Mouse (Mus musculus): ENCODE measurements around the gene Trp53rkb. TPM values are rescaled to one million over a fixed set of nuclear protein-coding genes. Genes with fewer than 3 reads are reported as not detected.

The Trp53rkb gene
- polyA plus RNA-seq (2012; rRNA removed): 1.4 TPM in 2 replicates

GRCm38 (mm10) chr2:166792355-166792754, at the start of gene Trp53rkb:
TSS of gene Trp53rkb (plus strand) at chr2:166792531.

GRCm38 (mm10) chr2:166805250-166806172, 13.2 kb downstream of the Trp53rkb start, which contains the start of gene Arfgef2:
TSS of gene Arfgef2 (plus strand) at chr2:166805588.

Other genes with a start within 250 kb of the Trp53rkb start
- gene Prex1, start 78.7 kb upstream of the Trp53rkb start, polyA plus RNA-seq (2012; rRNA removed): 15.7 and 19.1 TPM in 2 replicates
- 6.0 and 6.3 TPM in 2 replicates for gene Arfgef2, start 13.1 kb downstream of the Trp53rkb start, polyA plus RNA-seq (2012; rRNA removed)
- 2.3 and 3.6 TPM in 2 replicates for gene Cse1l, start 113.5 kb downstream of the Trp53rkb start, polyA plus RNA-seq (2012; rRNA removed)
- 8.2 and 11.0 TPM in 2 replicates for gene Stau1, start 203.8 kb downstream of the Trp53rkb start, polyA plus RNA-seq (2012; rRNA removed)
- gene Ddx27, start 222.7 kb downstream of the Trp53rkb start, polyA plus RNA-seq (2012; rRNA removed): 8.7 and 9.6 TPM in 2 replicates